Mouse (Mus musculus) mature B cell (primary cell): ENCODE results near the gene Sirt4.

ENCODE experiments used
- in situ Hi-C: fragments of 300-500 bp; cut with MboI; formaldehyde crosslinking; loops from 2 replicates; pipeline ENCODE4 v1.14.3; 2019

Sirt4 gene

GRCm38 (mm10) chr5:115470766-115471531, 13.6 kb downstream of the Sirt4 start:
- in situ Hi-C loops = no loop called here

GRCm38 (mm10) chr5:115469791-115470190, 14.7 kb downstream of the Sirt4 start:
- in situ Hi-C loops = no loop called here

DNA sequence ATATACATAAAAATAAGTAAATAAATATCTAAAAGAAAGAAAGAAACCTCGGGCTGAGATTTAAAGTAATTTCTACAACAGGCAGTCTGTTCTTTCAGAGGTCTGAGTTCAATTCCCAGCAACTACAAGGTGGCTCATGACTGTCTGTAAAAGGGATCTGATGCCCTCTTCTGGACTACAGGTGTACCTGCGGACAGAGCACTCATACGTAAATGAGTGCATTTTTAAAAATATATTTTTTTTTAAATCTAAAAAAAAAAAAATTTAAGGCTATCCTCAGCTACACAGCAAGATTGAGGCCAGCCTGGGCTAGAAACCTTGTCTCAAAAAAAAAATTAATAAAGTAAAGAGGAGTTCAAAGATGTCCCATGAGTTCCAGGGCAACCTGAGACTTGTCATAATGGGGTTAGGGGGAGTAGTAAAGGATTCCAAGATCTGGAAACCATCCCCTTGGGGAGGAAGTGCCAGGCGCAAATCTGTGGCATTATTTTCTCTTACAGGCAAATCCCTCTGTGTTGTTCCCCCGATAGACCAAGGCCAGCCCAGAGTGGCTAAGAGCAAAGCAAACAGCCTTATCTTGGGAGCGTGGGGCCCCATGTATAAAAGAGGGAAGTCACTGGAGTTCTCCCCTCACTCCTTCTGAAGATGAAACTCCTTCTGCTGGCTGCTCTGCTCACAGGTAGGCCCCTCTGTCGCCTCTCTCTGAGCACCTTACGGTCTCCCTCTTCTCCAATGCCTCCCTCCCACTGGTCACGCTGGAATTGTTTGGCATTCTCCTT, 18.7 kb downstream of the Sirt4 start, which contains the start of gene Pla2g1b:
Gene Pla2g1b, plus strand, starts transcription at position 621 of the 779 bp plus-strand sequence.
- in situ Hi-C loops = no loop called here

- in situ Hi-C loops = no loop called here
Observed at GRCm38 (mm10) chr5:115464408-115465115, 20.0 kb downstream of the Sirt4 start.

DNA sequence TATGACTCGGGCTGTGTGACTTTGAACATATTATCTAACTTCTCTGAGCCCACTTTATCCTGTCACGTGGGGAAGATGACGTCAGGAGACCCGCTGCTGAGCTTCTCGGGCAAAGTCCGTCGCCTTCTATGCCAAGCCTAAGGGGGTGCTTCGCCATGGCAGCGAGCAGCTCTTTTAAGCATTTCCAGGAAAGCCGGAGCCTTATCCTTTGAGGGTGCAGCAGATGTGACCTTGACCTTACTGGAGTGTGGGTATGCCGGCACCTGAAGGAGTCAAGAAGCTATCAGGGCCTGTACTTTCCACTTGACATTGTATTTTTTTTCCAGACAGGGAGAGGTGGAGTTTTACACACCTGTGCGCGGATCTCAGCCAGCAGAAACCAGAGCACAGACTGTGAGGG, 25.6 kb downstream of the Sirt4 start:
- in situ Hi-C loops = no loop called here

DNA sequence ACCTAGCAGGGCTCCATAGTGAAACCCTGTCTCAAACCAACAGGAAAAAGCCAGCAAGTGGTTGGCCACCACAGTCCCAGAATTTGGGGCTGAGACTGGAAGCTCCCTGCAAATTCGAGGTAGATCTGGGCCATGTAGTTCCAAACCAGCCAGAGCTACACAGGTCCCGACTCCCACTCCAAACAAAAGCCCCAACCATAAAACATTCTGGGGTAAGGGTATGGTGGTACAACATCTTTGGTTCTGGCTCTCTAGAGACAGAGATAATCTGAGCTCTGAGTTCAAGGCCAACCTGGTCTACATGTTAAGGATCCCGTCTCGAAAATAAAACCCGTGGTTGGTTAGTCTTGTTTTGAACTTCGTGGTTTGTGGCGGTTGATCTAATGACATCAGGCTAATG, 28.7 kb downstream of the Sirt4 start:
- in situ Hi-C loops = no loop called here

DNA sequence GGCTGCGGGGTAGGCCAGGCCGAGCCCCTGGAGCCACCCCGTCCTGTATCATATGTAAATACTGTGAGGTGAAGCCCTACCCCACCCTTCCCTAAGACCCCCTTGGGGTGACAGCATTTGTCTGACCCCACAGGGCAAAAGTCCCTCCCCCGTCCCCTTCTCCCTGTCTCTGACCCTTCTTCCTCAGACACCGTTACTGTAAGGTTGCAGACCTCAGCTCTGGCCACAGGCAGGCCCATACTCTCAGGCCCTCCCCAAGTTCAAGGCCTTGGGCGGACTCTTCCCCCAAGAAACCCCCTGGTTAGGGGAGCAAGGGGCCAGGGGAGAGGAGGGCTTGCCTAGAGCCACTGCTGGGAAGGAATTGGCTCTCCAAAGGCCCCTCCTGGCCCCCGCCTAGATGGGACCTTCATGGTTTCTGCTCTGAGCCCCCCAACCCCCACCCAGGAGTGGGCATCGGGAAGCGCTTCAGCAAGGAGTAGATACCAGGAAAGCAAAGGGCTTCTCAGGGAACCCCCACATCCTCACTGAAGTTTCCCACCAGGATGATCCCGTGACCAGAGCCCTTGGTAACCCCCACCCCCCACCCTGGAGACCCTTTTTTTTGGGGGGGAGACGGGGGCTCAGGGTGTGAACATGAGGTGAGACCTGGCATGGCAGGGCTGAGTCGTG, 30.0 kb downstream of the Sirt4 start:
- in situ Hi-C loops = no loop called here

DNA sequence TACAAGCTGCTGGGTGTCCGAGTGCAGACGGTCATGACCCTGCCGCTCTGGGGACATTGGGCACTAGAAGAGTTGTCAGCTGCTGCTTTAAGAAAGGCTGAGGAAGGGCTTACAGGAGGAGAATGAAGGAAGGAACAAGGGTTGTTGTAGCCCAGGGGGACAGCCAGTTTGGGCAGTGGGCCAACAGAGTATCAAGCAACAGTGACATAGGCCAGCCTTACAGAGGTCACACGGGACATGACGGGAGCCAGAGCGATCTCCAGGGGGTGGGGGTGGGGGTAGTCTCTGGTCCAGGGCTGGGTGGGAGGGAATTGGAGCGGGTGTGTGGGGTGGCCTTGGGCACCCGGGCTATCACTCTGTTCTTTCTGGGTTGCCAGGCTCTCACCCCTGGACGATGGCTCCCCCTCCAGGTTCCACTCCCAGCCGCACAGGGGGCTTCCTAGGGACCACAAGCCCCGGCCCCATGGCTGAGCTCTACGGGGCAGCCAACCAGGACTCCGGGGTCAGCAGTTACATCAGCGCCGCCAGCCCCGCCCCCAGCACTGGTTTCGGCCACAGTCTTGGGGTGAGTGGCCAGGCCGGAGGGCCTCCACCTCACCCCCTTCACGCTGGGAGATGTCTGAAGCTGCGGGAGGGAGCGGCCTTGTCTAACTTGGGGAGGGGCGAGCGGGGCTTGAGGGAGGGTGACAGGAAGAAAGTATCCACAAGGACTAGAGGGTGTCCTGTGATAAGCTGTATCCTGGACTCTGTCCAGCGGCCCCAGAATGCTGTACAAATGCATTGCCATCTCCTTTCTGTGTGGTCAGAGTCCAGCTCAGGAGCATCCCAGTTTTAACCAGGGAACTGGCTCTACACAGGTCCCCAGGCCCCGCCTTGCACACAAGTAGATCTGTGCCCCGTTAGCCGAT, 33.9 kb downstream of the Sirt4 start:
- in situ Hi-C loops = no loop called here

GRCm38 (mm10) chr5:115449247-115449646, 35.3 kb downstream of the Sirt4 start:
- in situ Hi-C loops = loop anchor here (10.0 kb wide), 2 partner anchors 94 to 154 kb away; no protein-coding TSS in a partner anchor

- in situ Hi-C loops = loop anchor here (10.0 kb wide), 2 partner anchors 92 to 152 kb away; no protein-coding TSS in a partner anchor
Observed at GRCm38 (mm10) chr5:115447108-115447507, 37.4 kb downstream of the Sirt4 start.

- in situ Hi-C loops = loop anchor here (10.0 kb wide), 2 partner anchors 89 to 149 kb away; no protein-coding TSS in a partner anchor
Observed at GRCm38 (mm10) chr5:115444130-115444529, 40.4 kb downstream of the Sirt4 start.

DNA sequence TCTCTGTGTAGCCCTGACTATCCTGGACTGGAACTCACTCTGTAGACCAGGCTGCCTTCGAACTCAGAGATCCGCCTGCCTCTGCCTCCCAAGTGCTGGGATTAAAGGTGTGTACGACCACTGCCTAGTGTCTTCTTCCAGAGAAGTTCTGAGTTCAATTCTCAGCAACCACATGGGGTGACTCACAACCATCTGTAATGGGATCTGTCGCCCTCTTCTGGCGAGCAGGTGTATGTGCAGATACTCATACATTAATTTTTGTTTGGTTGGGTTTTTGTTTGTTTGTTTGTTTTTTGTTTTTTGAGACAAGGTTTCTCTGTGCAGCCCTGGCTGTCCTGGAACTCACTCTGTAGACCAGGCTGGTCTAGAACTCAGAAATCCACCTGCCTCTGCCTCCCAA, 41.9 kb downstream of the Sirt4 start:
- in situ Hi-C loops = loop anchor here (10.0 kb wide), 2 partner anchors 88 to 148 kb away; no protein-coding TSS in a partner anchor

DNA sequence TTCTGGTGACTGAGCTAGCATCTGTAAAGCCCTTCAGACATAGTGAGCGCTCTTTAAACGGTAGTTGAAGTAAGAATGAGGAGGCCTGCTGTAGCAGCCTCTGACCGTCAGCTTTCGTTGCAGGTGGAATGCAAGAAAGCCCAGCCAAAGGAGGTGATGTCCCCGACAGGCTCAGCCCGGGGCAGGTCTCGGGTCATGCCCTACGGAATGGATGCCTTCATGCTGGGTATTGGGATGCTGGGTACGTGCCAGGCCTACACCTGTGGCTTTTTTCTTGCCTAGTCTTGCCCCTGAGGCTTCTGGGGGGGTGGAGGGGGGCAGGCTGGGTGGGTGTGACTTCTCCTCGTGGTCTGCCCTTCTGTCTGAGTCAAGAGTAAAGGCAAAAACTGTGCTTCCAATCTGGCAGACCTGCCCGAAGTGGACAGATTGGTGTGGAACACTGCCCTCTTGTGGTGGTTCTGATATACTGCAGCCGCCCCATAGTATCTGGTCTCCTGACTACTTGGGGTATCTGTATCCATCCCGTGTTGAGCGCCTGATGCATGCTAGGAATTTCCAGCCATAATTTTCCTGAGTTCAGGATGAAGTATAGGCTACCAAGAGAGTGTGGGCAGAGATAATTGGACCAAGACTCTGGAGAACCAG, 43.2 kb downstream of the Sirt4 start:
- in situ Hi-C loops = loop anchor here (10.0 kb wide), 2 partner anchors 87 to 147 kb away; no protein-coding TSS in a partner anchor

- in situ Hi-C loops = no loop called here
Observed at GRCm38 (mm10) chr5:115438667-115439066, 45.9 kb downstream of the Sirt4 start.

DNA sequence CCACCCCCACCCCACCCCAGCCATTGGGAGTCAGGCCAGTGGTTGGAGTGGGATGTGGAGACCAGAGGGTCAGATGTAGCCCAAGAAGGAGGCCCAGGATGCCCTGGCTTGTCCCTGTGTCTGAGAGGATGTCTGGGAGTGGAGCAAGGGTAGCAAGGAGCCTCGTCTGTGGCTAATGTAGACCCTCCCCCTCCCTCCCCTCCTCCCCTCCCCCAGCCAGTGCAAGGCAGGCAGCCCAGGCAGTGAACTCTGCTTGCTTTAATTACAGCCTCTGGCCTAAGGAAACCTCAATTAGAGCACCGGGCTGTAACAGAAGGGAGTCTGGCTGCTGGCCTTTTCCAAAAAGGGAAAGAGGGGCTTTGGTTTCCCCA, 46.6 kb downstream of the Sirt4 start:
- in situ Hi-C loops = no loop called here

DNA sequence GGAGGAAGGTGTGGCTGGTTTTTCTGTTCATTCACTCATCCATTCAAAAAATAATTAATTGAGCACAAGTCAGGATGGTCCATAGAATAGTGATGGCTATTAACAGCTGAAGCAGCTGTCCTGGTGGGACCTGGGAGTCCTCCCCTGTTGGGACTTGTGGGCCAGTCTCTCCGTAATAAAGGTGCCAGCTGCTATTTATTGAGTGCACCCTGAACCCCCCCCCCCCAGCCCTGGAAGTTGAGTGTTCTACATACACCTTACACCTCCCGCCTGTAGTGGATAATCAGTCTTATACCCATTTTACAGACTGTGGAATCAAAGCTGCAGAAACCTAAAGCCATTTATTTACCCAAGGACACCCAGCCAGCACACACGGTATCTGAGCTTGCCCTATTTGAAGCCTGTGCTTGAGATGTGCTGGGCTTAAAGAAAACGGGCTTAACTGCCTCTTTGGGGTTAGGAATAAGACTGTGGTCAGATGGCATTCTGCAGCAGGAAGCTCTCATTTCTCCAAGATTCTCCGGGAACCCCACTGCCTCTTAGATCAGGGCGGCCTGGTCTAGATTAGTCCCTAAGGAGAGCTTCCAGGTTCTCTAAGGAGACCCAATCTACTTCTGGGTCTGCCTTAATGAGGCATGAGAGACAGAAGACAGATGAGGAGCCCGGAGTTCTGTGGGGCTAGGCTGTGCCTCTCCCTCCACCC, 47.1 kb downstream of the Sirt4 start:
- in situ Hi-C loops = no loop called here

- in situ Hi-C loops = no loop called here
Observed at GRCm38 (mm10) chr5:115436421-115437124, 48.0 kb downstream of the Sirt4 start.

DNA sequence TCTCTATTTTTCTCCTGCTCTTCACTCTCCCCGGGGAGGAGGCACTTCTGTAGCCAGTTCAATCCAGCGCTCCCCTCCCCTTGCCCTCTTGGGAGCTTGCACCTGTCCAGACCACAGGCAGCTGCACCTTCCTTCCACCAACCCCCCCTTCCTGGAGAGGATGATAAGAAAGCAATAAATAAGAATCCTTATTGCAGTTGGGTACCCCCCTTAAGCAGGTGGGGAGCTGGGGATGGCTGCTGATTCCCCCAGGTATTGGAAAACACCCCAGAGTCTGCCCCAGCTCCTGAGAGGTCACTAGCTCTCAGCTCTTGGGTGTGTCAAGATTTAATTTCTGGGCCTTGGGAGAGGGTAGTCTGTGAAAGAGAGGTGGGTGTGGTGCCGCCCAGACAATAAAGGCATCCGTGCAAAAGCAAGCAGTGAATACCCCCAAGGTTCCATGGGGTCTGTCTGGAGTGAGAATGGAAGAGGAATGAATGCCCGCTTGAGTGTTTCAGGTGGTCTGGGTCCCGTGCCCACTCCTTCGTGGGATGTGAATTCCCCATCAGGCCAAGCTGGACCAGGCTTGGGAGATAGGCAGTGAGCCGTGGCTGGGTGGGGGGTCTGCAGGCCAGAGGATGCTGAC, 48.7 kb downstream of the Sirt4 start:
- in situ Hi-C loops = no loop called here
